Mouse (Mus musculus) CH12.LX (cell line): Measurements from ENCODE around the gene Cfap157. TPM values are rescaled to one million over a fixed set of nuclear protein-coding genes. Genes with fewer than 3 reads are reported as not detected.

ENCODE experiments used
- DNase-seq: peaks from one replicate; pipeline ENCODE4 v3.0.0-alpha.2; 2013; ENCODE audit errors: extremely low read depth
- H3K27ac ChIP-seq: 2 replicates; pipeline ENCODE4 v1.5.1; 2012; ENCODE audit warnings: low read depth, mild to moderate bottlenecking, control low read depth, moderate library complexity; ENCODE audit not compliant: insufficient read depth
- H3K27me3 ChIP-seq: replicated peaks from 2 replicates; pipeline ENCODE3; 2012; ENCODE audit warnings: inconsistent platforms
- H3K36me3 ChIP-seq, 2 experiments: replicated peaks in 1 of 2; 2 replicates each; pipeline versions ENCODE3 to v1.6.1; 2012; ENCODE audit warnings: inconsistent platforms in 1 of 2, low read length in 1 of 2, mild to moderate bottlenecking in 1 of 2, mixed read lengths in 1 of 2, moderate library complexity in 1 of 2; ENCODE audit not compliant: control insufficient read depth in 1 of 2, insufficient read depth in 1 of 2
- H3K4me1 ChIP-seq, 2 experiments: 2 replicates each; pipeline ENCODE4 v1.6.1; 2012; ENCODE audit warnings: inconsistent platforms in 1 of 2, moderate library complexity in 1 of 2; ENCODE audit not compliant: insufficient read depth in 2 of 2, control insufficient read depth in 1 of 2
- H3K4me2 ChIP-seq: 2 replicates; pipeline ENCODE4 v1.6.1; 2012; ENCODE audit warnings: low read depth, mild to moderate bottlenecking, control low read depth; ENCODE audit not compliant: poor library complexity, insufficient read depth, severe bottlenecking
- H3K4me3 ChIP-seq, 3 experiments: fragments of 150-350 bp in 1 of 3; sonication (generic) in 1 of 3; replicated peaks in 1 of 3; 2 replicates each; pipeline versions ENCODE3 to v1.5.1; 2011 to 2012; ENCODE audit warnings: low read depth in 2 of 3, low read length in 2 of 3, mild to moderate bottlenecking in 2 of 3, moderate library complexity in 2 of 3, control low read depth in 1 of 3, improper control_type of control experiment in 1 of 3, inconsistent platforms in 1 of 3, mixed read lengths in 1 of 3; ENCODE audit not compliant: poor library complexity in 1 of 3
- H3K79me2 ChIP-seq: replicated peaks from 2 replicates; pipeline ENCODE4 v1.6.1; 2012; ENCODE audit warnings: mild to moderate bottlenecking, moderate library complexity; ENCODE audit not compliant: control insufficient read depth, poor library complexity, insufficient read depth, severe bottlenecking; ENCODE audit errors: extremely low read depth
- H3K9ac ChIP-seq: 2 replicates; pipeline ENCODE4 v1.6.1; 2012; ENCODE audit warnings: low read depth, mild to moderate bottlenecking, control low read depth, moderate library complexity; ENCODE audit not compliant: insufficient read depth
- H3K9me3 ChIP-seq: replicated peaks from 2 replicates; pipeline ENCODE3; 2012; ENCODE audit warnings: low read length, inconsistent platforms, mixed read lengths
- BHLHE40 ChIP-seq: IDR thresholded peaks from 2 replicates; pipeline ENCODE4 v1.6.1; 2011; ENCODE audit warnings: mild to moderate bottlenecking, low read depth, low read length, improper control_type of control experiment
- ELF1 ChIP-seq: IDR thresholded peaks from 2 replicates; pipeline ENCODE4 v1.6.1; 2014; ENCODE audit warnings: low read depth, mild to moderate bottlenecking, inconsistent platforms, low read length, improper control_type of control experiment
- ETS1 ChIP-seq: conservative IDR thresholded peaks from 2 replicates; pipeline ENCODE4 v1.6.1; 2012; ENCODE audit warnings: low read depth, mild to moderate bottlenecking, inconsistent platforms, low read length, improper control_type of control experiment, moderate library complexity
- KAT2A ChIP-seq: IDR thresholded peaks from 2 replicates; pipeline ENCODE4 v1.6.1; 2012; ENCODE audit warnings: low read length, improper control_type of control experiment, inconsistent platforms; ENCODE audit not compliant: insufficient replicate concordance
- NELFE ChIP-seq: IDR thresholded peaks from 2 replicates; pipeline ENCODE4 v1.6.1; 2011; ENCODE audit warnings: low read depth, low read length, improper control_type of control experiment
- POLR2A ChIP-seq: IDR thresholded peaks from 2 replicates; pipeline ENCODE4 v1.6.1; 2011; ENCODE audit warnings: low read depth, mild to moderate bottlenecking, improper control_type of control experiment, low read length
- dilution Hi-C: fragments of 300-500 bp; cut with MboI; formaldehyde crosslinking; loops from 2 replicates; pipeline ENCODE4 v1.14.3; 2020; ENCODE audit warnings: low sequenced_read_pairs; ENCODE audit not compliant: extremely low pct_unique_long_range_greater_than_20kb, extremely low pct_ligation_motif_present
- in situ Hi-C: fragments of 300-500 bp; cut with MboI; formaldehyde crosslinking; loops from 3 replicates; pipeline ENCODE4 v1.14.3; 2019; ENCODE audit warnings: low sequenced_read_pairs, low pct_ligation_motif_present, low pct_unique_long_range_greater_than_20kb, mixed read lengths
- polyA plus RNA-seq: library from polyadenylated mRNA; unstranded; fragments of >175 nt; gene quantifications from 2 replicates; pipeline ENCODE4 v1.2.1, GENCODE M21; 2012; ENCODE audit warnings: low read depth; ENCODE audit not compliant: insufficient read length
- total RNA-seq, 2 experiments: library from RNA; depleted of rRNA; stranded (reverse); fragments of 300-350 nt in 1 of 2; fragments of >200 nt in 1 of 2; gene quantifications; 2 replicates each; pipeline ENCODE4 v1.2.3; 2012 to 2014

Gene Cfap157
- total and polyA plus RNA-seq, 3 experiments, result 0.23 TPM; not detected in 2

GRCm38 (mm10) chr2:32727435-32727834 is 56.8 kb downstream of the Cfap157 start:
- peak overlapping the region; percentile 27 for H3K4me2 ChIP-seq
- peak; percentile 98 for DNase-seq
- peaks cover 4% of the 10 kb centered on the region for H3K9me3 ChIP-seq
- H3K27me3 ChIP-seq, result no peaks in the 10 kb centered on the region
- H3K4me1 ChIP-seq, result peaks cover 18 to 74% of the 10 kb centered on the region in 2 experiments
- peaks cover 31 to 83% of the 10 kb centered on the region in 2 experiments for H3K36me3 ChIP-seq
- H3K79me2 ChIP-seq, result peaks cover 15% of the 10 kb centered on the region
- H3K4me3 ChIP-seq, result peak overlapping the region in 1 of 3 experiments; percentile 10
- no peak for TF ChIP-seq ETS1
- no peak for TF ChIP-seq KAT2A
- no peak for TF ChIP-seq BHLHE40
- TF ChIP-seq NELFE, result no peak
- 0 out of 2 replicates have a peak, but pooled peaks have one; percentile 31 for TF ChIP-seq ELF1
- peak; percentile 33; the same call in 1 of the 2 replicates for TF ChIP-seq POLR2A
- TF ChIP-seq, all 38 proteins: peak for 2
- Histone ChIP-seq H3K27ac (no peak overlapping the region), H3K9ac (peak overlapping the region; percentile 9; the same call in 1 of the 2 replicates)
- in situ Hi-C loops (no loop called here), dilution Hi-C loops (no loop called here)

Other genes with a start within 250 kb of the Cfap157 start
- gene Fam102a, start 249.1 kb downstream of the Cfap157 start, total RNA-seq (2012; rRNA removed), result 3.8 and 5.1 TPM in 2 replicates
- gene Fam102a, start 249.1 kb downstream of the Cfap157 start, total RNA-seq (2014; rRNA removed), result 1.3 and 1.7 TPM in 2 replicates
- gene Fam102a, start 249.1 kb downstream of the Cfap157 start, polyA plus RNA-seq, result 6.7 and 7.8 TPM in 2 replicates
- gene Dpm2, start 213.6 kb downstream of the Cfap157 start, total RNA-seq (2012; rRNA removed), result 30.9 and 38.1 TPM in 2 replicates
- 29.8 and 33.8 TPM in 2 replicates for gene Dpm2, start 213.6 kb downstream of the Cfap157 start, total RNA-seq (2014; rRNA removed)
- 63.6 and 65.7 TPM in 2 replicates for gene Dpm2, start 213.6 kb downstream of the Cfap157 start, polyA plus RNA-seq
- gene Pip5kl1, start 209.6 kb downstream of the Cfap157 start, total RNA-seq (2012; rRNA removed), result 0.64 and 1.3 TPM in 2 replicates
- gene Pip5kl1, start 209.6 kb downstream of the Cfap157 start, total RNA-seq (2014; rRNA removed), result 0.28 TPM in 1 of 2 replicates, not detected in the other
- 0.57 and 0.82 TPM in 2 replicates for gene Pip5kl1, start 209.6 kb downstream of the Cfap157 start, polyA plus RNA-seq
- 0.13 TPM in 1 of 2 replicates, not detected in the other for gene 9430097D07Rik, start 208.7 kb downstream of the Cfap157 start, total RNA-seq (2012; rRNA removed)
- not detected in 2 replicates for gene 9430097D07Rik, start 208.7 kb downstream of the Cfap157 start, total RNA-seq (2014; rRNA removed)
- gene 9430097D07Rik, start 208.7 kb downstream of the Cfap157 start, polyA plus RNA-seq, result not detected in 2 replicates
- gene St6galnac4, start 197.3 kb downstream of the Cfap157 start, total RNA-seq (2012; rRNA removed), result 51.9 and 57.4 TPM in 2 replicates
- gene St6galnac4, start 197.3 kb downstream of the Cfap157 start, total RNA-seq (2014; rRNA removed), result 45.9 and 58.3 TPM in 2 replicates
- 81.7 and 87.0 TPM in 2 replicates for gene St6galnac4, start 197.3 kb downstream of the Cfap157 start, polyA plus RNA-seq
- gene St6galnac6, start 184.7 kb downstream of the Cfap157 start, total RNA-seq (2012; rRNA removed), result 13.9 and 14.3 TPM in 2 replicates
- gene St6galnac6, start 184.7 kb downstream of the Cfap157 start, total RNA-seq (2014; rRNA removed), result 12.9 and 13.2 TPM in 2 replicates
- 10.7 and 13.3 TPM in 2 replicates for gene St6galnac6, start 184.7 kb downstream of the Cfap157 start, polyA plus RNA-seq
- gene Ak1, start 162.7 kb downstream of the Cfap157 start, total RNA-seq (2012; rRNA removed), result 2.9 and 3.9 TPM in 2 replicates
- gene Ak1, start 162.7 kb downstream of the Cfap157 start, total RNA-seq (2014; rRNA removed), result 1.4 TPM in 2 replicates
- gene Ak1, start 162.7 kb downstream of the Cfap157 start, polyA plus RNA-seq, result 1.5 and 2.8 TPM in 2 replicates
- gene Eng, start 137.8 kb downstream of the Cfap157 start, total RNA-seq (2012; rRNA removed), result 0.13 TPM in 2 replicates
- gene Eng, start 137.8 kb downstream of the Cfap157 start, total RNA-seq (2014; rRNA removed), result 0.08 TPM in 1 of 2 replicates, not detected in the other
- 0.44 and 0.47 TPM in 2 replicates for gene Eng, start 137.8 kb downstream of the Cfap157 start, polyA plus RNA-seq
- gene Fpgs, start 80.3 kb downstream of the Cfap157 start, total RNA-seq (2012; rRNA removed), result 31.8 and 34.1 TPM in 2 replicates
- 37.9 and 41.8 TPM in 2 replicates for gene Fpgs, start 80.3 kb downstream of the Cfap157 start, total RNA-seq (2014; rRNA removed)
- 52.4 and 59.2 TPM in 2 replicates for gene Fpgs, start 80.3 kb downstream of the Cfap157 start, polyA plus RNA-seq
- gene Cdk9, start 71.4 kb downstream of the Cfap157 start, total RNA-seq (2012; rRNA removed), result 41.7 and 45.2 TPM in 2 replicates
- gene Cdk9, start 71.4 kb downstream of the Cfap157 start, total RNA-seq (2014; rRNA removed), result 72.1 and 73.7 TPM in 2 replicates
- gene Cdk9, start 71.4 kb downstream of the Cfap157 start, polyA plus RNA-seq, result 136 and 138 TPM in 2 replicates
- 10.2 and 11.1 TPM in 2 replicates for gene Sh2d3c, start 63.4 kb downstream of the Cfap157 start, total RNA-seq (2012; rRNA removed)
- gene Sh2d3c, start 63.4 kb downstream of the Cfap157 start, total RNA-seq (2014; rRNA removed), result 4.8 and 5.1 TPM in 2 replicates
- 22.0 and 25.8 TPM in 2 replicates for gene Sh2d3c, start 63.4 kb downstream of the Cfap157 start, polyA plus RNA-seq
- not detected in 2 replicates for gene 6330409D20Rik, start 43.4 kb downstream of the Cfap157 start, total RNA-seq (2012; rRNA removed)
- gene 6330409D20Rik, start 43.4 kb downstream of the Cfap157 start, total RNA-seq (2014; rRNA removed), result not detected in 2 replicates
- gene 6330409D20Rik, start 43.4 kb downstream of the Cfap157 start, polyA plus RNA-seq, result 0.41 and 0.46 TPM in 2 replicates
- gene Tor2a, start 27.2 kb downstream of the Cfap157 start, total RNA-seq (2012; rRNA removed), result 49.9 and 53.8 TPM in 2 replicates
- 37.5 and 41.4 TPM in 2 replicates for gene Tor2a, start 27.2 kb downstream of the Cfap157 start, total RNA-seq (2014; rRNA removed)
- 28.5 and 33.3 TPM in 2 replicates for gene Tor2a, start 27.2 kb downstream of the Cfap157 start, polyA plus RNA-seq
- gene Ttc16, start 8.8 kb downstream of the Cfap157 start, total RNA-seq (2012; rRNA removed), result 0.81 and 0.97 TPM in 2 replicates
- gene Ttc16, start 8.8 kb downstream of the Cfap157 start, total RNA-seq (2014; rRNA removed), result 0.11 TPM in 1 of 2 replicates, not detected in the other
- 0.24 TPM in 1 of 2 replicates, not detected in the other for gene Ttc16, start 8.8 kb downstream of the Cfap157 start, polyA plus RNA-seq
- 9.2 and 11.1 TPM in 2 replicates for gene Ptrh1, start 8.6 kb downstream of the Cfap157 start, total RNA-seq (2012; rRNA removed)
- 1.4 and 1.7 TPM in 2 replicates for gene Ptrh1, start 8.6 kb downstream of the Cfap157 start, total RNA-seq (2014; rRNA removed)
- 4.6 and 6.9 TPM in 2 replicates for gene Ptrh1, start 8.6 kb downstream of the Cfap157 start, polyA plus RNA-seq
- gene Stxbp1, start 62.8 kb upstream of the Cfap157 start, total RNA-seq (2012; rRNA removed), result 1.4 and 2.5 TPM in 2 replicates
- gene Stxbp1, start 62.8 kb upstream of the Cfap157 start, total RNA-seq (2014; rRNA removed), result 1.5 and 1.6 TPM in 2 replicates
- 8.3 and 10.4 TPM in 2 replicates for gene Stxbp1, start 62.8 kb upstream of the Cfap157 start, polyA plus RNA-seq
- 0.55 and 0.80 TPM in 2 replicates for gene Fam129b, start 91.7 kb upstream of the Cfap157 start, total RNA-seq (2012; rRNA removed)
- 0.19 and 0.26 TPM in 2 replicates for gene Fam129b, start 91.7 kb upstream of the Cfap157 start, total RNA-seq (2014; rRNA removed)
- gene Fam129b, start 91.7 kb upstream of the Cfap157 start, polyA plus RNA-seq, result 0.49 and 0.50 TPM in 2 replicates
- 2,275 and 2,528 TPM in 2 replicates for gene Rpl12, start 177.1 kb upstream of the Cfap157 start, total RNA-seq (2012; rRNA removed)
- gene Rpl12, start 177.1 kb upstream of the Cfap157 start, total RNA-seq (2014; rRNA removed), result 1,298 and 1,607 TPM in 2 replicates
- 87.8 and 91.3 TPM in 2 replicates for gene Rpl12, start 177.1 kb upstream of the Cfap157 start, polyA plus RNA-seq
- 9.5 and 10.2 TPM in 2 replicates for gene Lrsam1, start 177.2 kb upstream of the Cfap157 start, total RNA-seq (2012; rRNA removed)
- 4.6 and 5.0 TPM in 2 replicates for gene Lrsam1, start 177.2 kb upstream of the Cfap157 start, total RNA-seq (2014; rRNA removed)
- gene Lrsam1, start 177.2 kb upstream of the Cfap157 start, polyA plus RNA-seq, result 4.7 and 5.4 TPM in 2 replicates
- gene Slc2a8, start 197.7 kb upstream of the Cfap157 start, total RNA-seq (2012; rRNA removed), result 3.8 and 5.6 TPM in 2 replicates
- 0.95 and 1.3 TPM in 2 replicates for gene Slc2a8, start 197.7 kb upstream of the Cfap157 start, total RNA-seq (2014; rRNA removed)
- 0.90 and 1.1 TPM in 2 replicates for gene Slc2a8, start 197.7 kb upstream of the Cfap157 start, polyA plus RNA-seq